Mouse (Mus musculus) liver, embryonic 13.5 days (tissue): Measurements from ENCODE around the gene Evi5. TPM values are rescaled to one million over a fixed set of nuclear protein-coding genes. Genes with fewer than 3 reads are reported as not detected.

Experiments
- ATAC-seq: fragments of 200-750 bp; cut with Nextera tagmentation; 2 replicates; pipeline ENCODE4 v1.8.0; 2017; ENCODE audit warnings: low read depth, mild to moderate bottlenecking, moderate number of reproducible peaks, moderate library complexity
- DNase-seq: peaks from one replicate; pipeline ENCODE4 v3.0.0; 2022
- H3K27ac ChIP-seq: fragments of 300-500 bp; sonication (generic); 2 replicates; pipeline ENCODE4 v1.5.1; 2015; ENCODE audit warnings: moderate library complexity, mild to moderate bottlenecking, inconsistent platforms
- H3K27me3 ChIP-seq: fragments of 300-500 bp; sonication (generic); 2 replicates; pipeline ENCODE4 v1.6.1; 2015; ENCODE audit warnings: mild to moderate bottlenecking, inconsistent platforms
- H3K36me3 ChIP-seq: fragments of 300-500 bp; sonication (generic); 2 replicates; pipeline ENCODE4 v1.6.1; 2015; ENCODE audit warnings: mild to moderate bottlenecking, inconsistent platforms
- H3K4me1 ChIP-seq: fragments of 300-500 bp; sonication (generic); replicated peaks from 2 replicates; pipeline ENCODE4 v1.6.1; 2015; ENCODE audit warnings: inconsistent platforms
- H3K4me2 ChIP-seq: fragments of 300-500 bp; sonication (generic); 2 replicates; pipeline ENCODE4 v1.6.1; 2015; ENCODE audit warnings: inconsistent platforms, mild to moderate bottlenecking, moderate library complexity
- H3K4me3 ChIP-seq: fragments of 300-500 bp; sonication (generic); replicated peaks from 2 replicates; pipeline ENCODE4 v1.5.1; 2015; ENCODE audit warnings: mild to moderate bottlenecking, inconsistent platforms
- H3K9ac ChIP-seq: fragments of 300-500 bp; sonication (generic); 2 replicates; pipeline ENCODE4 v1.6.1; 2015; ENCODE audit warnings: mild to moderate bottlenecking, inconsistent platforms
- H3K9me3 ChIP-seq: fragments of 300-500 bp; sonication (generic); replicated peaks from 2 replicates; pipeline ENCODE4 v1.6.1; 2016; ENCODE audit warnings: inconsistent platforms
- WGBS: fragments of 180-500 bp; shearing (Covaris S2); methylation state at CpG from one replicate; pipeline ENCODE4 v1.1.7; 2015; ENCODE audit not compliant: insufficient replicate concordance; 5-methylcytosine and 5-hydroxymethylcytosine counted together
- polyA plus RNA-seq: library from polyadenylated mRNA; unstranded; fragments of >200 nt; fragmentation: Nextera tagmentation; extraction: Ambion mirVana; gene quantifications from 2 replicates; pipeline ENCODE4 v1.2.1, GENCODE M21; 2015

Gene Evi5
- polyA plus RNA-seq, 1 experiment from 2014 or later = 51.3 TPM

- no peak overlapping the region for H3K4me2 ChIP-seq
- H3K36me3 ChIP-seq = peaks cover 31% of the 10 kb centered on the region
- no peaks in the 10 kb centered on the region for H3K27me3 ChIP-seq
- 0 out of 2 replicates have a peak, but pooled peaks cover 4% of the 10 kb centered on the region for H3K4me1 ChIP-seq
- 0 out of 2 replicates have a peak, but pooled peaks cover 5% of the 10 kb centered on the region for H3K9me3 ChIP-seq
- no peak for DNase-seq
- no peak overlapping the region for H3K4me3 ChIP-seq
- H3K27ac ChIP-seq = no peak overlapping the region
- no peak for ATAC-seq
- WGBS = 51% methylated on average over 5 of the region's 5 CpGs
- no peak overlapping the region for H3K9ac ChIP-seq
These were observed 102.9 kb downstream of the Evi5 start for GRCm38 (mm10) chr5:107772049-107772448.

GRCm38 (mm10) chr5:107768224-107768623 lies 106.7 kb downstream of the Evi5 start:
- peaks cover 47% of the 10 kb centered on the region for H3K36me3 ChIP-seq
- no peak overlapping the region for H3K4me2 ChIP-seq
- H3K4me3 ChIP-seq = no peak overlapping the region
- H3K9me3 ChIP-seq = 0 out of 2 replicates have a peak, but pooled peaks cover 5% of the 10 kb centered on the region
- H3K27ac ChIP-seq = no peak overlapping the region
- H3K27me3 ChIP-seq = no peaks in the 10 kb centered on the region
- 0 out of 2 replicates have a peak, but pooled peaks cover 4% of the 10 kb centered on the region for H3K4me1 ChIP-seq
- 66% methylated on average over 1 of the region's 1 CpGs for WGBS
- ATAC-seq = no peak
- H3K9ac ChIP-seq = no peak overlapping the region
- no peak for DNase-seq

GRCm38 (mm10) chr5:107765946-107766345 lies 109.0 kb downstream of the Evi5 start:
- ATAC-seq (no peak), DNase-seq (no peak)
- Histone ChIP-seq H3K9me3 (0 out of 2 replicates have a peak, but pooled peaks cover 5% of the 10 kb centered on the region), H3K4me3 (no peak overlapping the region), H3K36me3 (peaks cover 44% of the 10 kb centered on the region), H3K4me1 (no peaks in the 10 kb centered on the region), H3K27ac (no peak overlapping the region), H3K4me2 (no peak overlapping the region), H3K27me3 (peaks cover 6% of the 10 kb centered on the region; the same call in 1 of the 2 replicates), H3K9ac (no peak overlapping the region)
- WGBS = 91% methylated on average over 4 of the region's 4 CpGs

GRCm38 (mm10) chr5:107764486-107764885 lies 110.4 kb downstream of the Evi5 start:
- 14% methylated on average over 1 of the region's 1 CpGs for WGBS
- ATAC-seq (no peak), DNase-seq (no peak)
- peaks cover 7% of the 10 kb centered on the region for H3K4me1 ChIP-seq
- peaks cover 43% of the 10 kb centered on the region for H3K36me3 ChIP-seq
- no peak overlapping the region for H3K27ac ChIP-seq
- peaks cover 6% of the 10 kb centered on the region; the same call in 1 of the 2 replicates for H3K27me3 ChIP-seq
- 0 out of 2 replicates have a peak, but pooled peaks cover 5% of the 10 kb centered on the region for H3K9me3 ChIP-seq
- H3K4me2 ChIP-seq = no peak overlapping the region
- no peak overlapping the region for H3K9ac ChIP-seq
- H3K4me3 ChIP-seq = no peak overlapping the region

- Histone ChIP-seq H3K4me2 (no peak overlapping the region), H3K9ac (no peak overlapping the region), H3K36me3 (peaks cover 48% of the 10 kb centered on the region), H3K27ac (no peak overlapping the region), H3K4me3 (no peak overlapping the region), H3K27me3 (peaks cover 6% of the 10 kb centered on the region; the same call in 1 of the 2 replicates), H3K4me1 (peaks cover 14% of the 10 kb centered on the region), H3K9me3 (0 out of 2 replicates have a peak, but pooled peaks cover 5% of the 10 kb centered on the region)
- ATAC-seq = no peak
- DNase-seq = no peak
These were observed 111.2 kb downstream of the Evi5 start for GRCm38 (mm10) chr5:107763674-107764073.

GRCm38 (mm10) chr5:107759121-107759520 lies 115.8 kb downstream of the Evi5 start:
- peaks cover 14% of the 10 kb centered on the region for H3K4me1 ChIP-seq
- H3K9me3 ChIP-seq = no peaks in the 10 kb centered on the region
- no peak overlapping the region for H3K27ac ChIP-seq
- peaks cover 32% of the 10 kb centered on the region for H3K36me3 ChIP-seq
- peak; percentile 95 for ATAC-seq
- no peak overlapping the region for H3K9ac ChIP-seq
- DNase-seq = peak; percentile 63
- H3K27me3 ChIP-seq = peaks cover 9% of the 10 kb centered on the region; the same call in 1 of the 2 replicates
- H3K4me2 ChIP-seq = no peak overlapping the region
- WGBS = 9% methylated on average over 5 of the region's 5 CpGs
- no peak overlapping the region for H3K4me3 ChIP-seq

- 71% methylated on average over 2 of the region's 2 CpGs for WGBS
- no peak overlapping the region for H3K4me2 ChIP-seq
- peaks cover 14% of the 10 kb centered on the region for H3K4me1 ChIP-seq
- no peaks in the 10 kb centered on the region for H3K9me3 ChIP-seq
- H3K36me3 ChIP-seq = peaks cover 38% of the 10 kb centered on the region
- H3K4me3 ChIP-seq = no peak overlapping the region
- no peak overlapping the region for H3K9ac ChIP-seq
- ATAC-seq = no peak
- DNase-seq = no peak
- peaks cover 4% of the 10 kb centered on the region; the same call in 1 of the 2 replicates for H3K27me3 ChIP-seq
- no peak overlapping the region for H3K27ac ChIP-seq
These were observed 118.8 kb downstream of the Evi5 start for GRCm38 (mm10) chr5:107756072-107756471.

GRCm38 (mm10) chr5:107754740-107755139 lies 120.2 kb downstream of the Evi5 start:
- Histone ChIP-seq H3K4me3 (no peak overlapping the region), H3K9me3 (no peaks in the 10 kb centered on the region), H3K9ac (no peak overlapping the region), H3K27me3 (peaks cover 4% of the 10 kb centered on the region; the same call in 1 of the 2 replicates), H3K27ac (no peak overlapping the region), H3K4me2 (no peak overlapping the region), H3K4me1 (peaks cover 17% of the 10 kb centered on the region), H3K36me3 (peaks cover 35% of the 10 kb centered on the region)
- ATAC-seq (no peak), DNase-seq (no peak)
- 75% methylated on average over 1 of the region's 1 CpGs for WGBS

- no peak overlapping the region for H3K27ac ChIP-seq
- no peak overlapping the region for H3K9ac ChIP-seq
- H3K36me3 ChIP-seq = peaks cover 33% of the 10 kb centered on the region
- peaks cover 4% of the 10 kb centered on the region; the same call in 1 of the 2 replicates for H3K27me3 ChIP-seq
- H3K4me1 ChIP-seq = 0 out of 2 replicates have a peak, but pooled peaks cover 9% of the 10 kb centered on the region
- H3K4me3 ChIP-seq = no peak overlapping the region
- no peak overlapping the region for H3K4me2 ChIP-seq
- ATAC-seq = no peak
- no peak for DNase-seq
- H3K9me3 ChIP-seq = no peaks in the 10 kb centered on the region
- 88% methylated on average over 7 of the region's 7 CpGs for WGBS
These were observed 121.3 kb downstream of the Evi5 start for GRCm38 (mm10) chr5:107753656-107754055.

GRCm38 (mm10) chr5:107749229-107749916 lies 125.5 kb downstream of the Evi5 start:
- H3K4me3 ChIP-seq = no peak overlapping the region
- no peaks in the 10 kb centered on the region; the same call in 1 of the 2 replicates for H3K27me3 ChIP-seq
- no peak overlapping the region for H3K4me2 ChIP-seq
- no peak overlapping the region for H3K9ac ChIP-seq
- peak; percentile 31; the same call in 1 of the 2 replicates for ATAC-seq
- H3K27ac ChIP-seq = no peak overlapping the region
- DNase-seq = no peak
- H3K9me3 ChIP-seq = no peaks in the 10 kb centered on the region
- H3K36me3 ChIP-seq = peaks cover 47% of the 10 kb centered on the region
- 0 out of 2 replicates have a peak, but pooled peaks cover 9% of the 10 kb centered on the region for H3K4me1 ChIP-seq
- 14% methylated on average over 9 of the region's 9 CpGs for WGBS

GRCm38 (mm10) chr5:107739023-107739422 lies 135.9 kb downstream of the Evi5 start:
- WGBS = 87% methylated on average over 5 of the region's 5 CpGs
- no peak for ATAC-seq
- no peaks in the 10 kb centered on the region for H3K4me1 ChIP-seq
- H3K9me3 ChIP-seq = no peaks in the 10 kb centered on the region
- H3K4me3 ChIP-seq = no peak overlapping the region
- H3K27ac ChIP-seq = no peak overlapping the region
- DNase-seq = no peak
- no peak overlapping the region for H3K4me2 ChIP-seq
- peaks cover 19% of the 10 kb centered on the region for H3K36me3 ChIP-seq
- no peaks in the 10 kb centered on the region for H3K27me3 ChIP-seq
- no peak overlapping the region for H3K9ac ChIP-seq
